Mouse (Mus musculus) embryonic facial prominence, embryonic 15.5 days (tissue): ENCODE measurements around the gene Mthfr. TPM values are rescaled to one million over a fixed set of nuclear protein-coding genes. Genes with fewer than 3 reads are reported as not detected.

ENCODE experiments used
- ATAC-seq: fragments of 200-750 bp; cut with Nextera tagmentation; 2 replicates; pipeline ENCODE4 v1.8.0; 2017; ENCODE audit warnings: low read depth, moderate TSS enrichment; ENCODE audit not compliant: insufficient number of reproducible peaks, low FRiP score, low TSS enrichment
- H3K27ac ChIP-seq: fragments of 300-500 bp; sonication (generic); replicated peaks from 2 replicates; pipeline ENCODE4 v1.5.1; 2015; ENCODE audit warnings: mild to moderate bottlenecking, inconsistent platforms
- H3K27me3 ChIP-seq: fragments of 300-500 bp; sonication (generic); 2 replicates; pipeline ENCODE4 v1.6.1; 2015; ENCODE audit warnings: inconsistent platforms
- H3K36me3 ChIP-seq: fragments of 300-500 bp; sonication (generic); 2 replicates; pipeline ENCODE4 v1.6.1; 2015; ENCODE audit warnings: mild to moderate bottlenecking, inconsistent platforms
- H3K4me1 ChIP-seq: fragments of 300-500 bp; sonication (generic); 2 replicates; pipeline ENCODE4 v1.6.1; 2015; ENCODE audit warnings: inconsistent platforms
- H3K4me2 ChIP-seq: fragments of 300-500 bp; sonication (generic); replicated peaks from 2 replicates; pipeline ENCODE4 v1.6.1; 2015; ENCODE audit warnings: mild to moderate bottlenecking, inconsistent platforms
- H3K4me3 ChIP-seq: fragments of 300-500 bp; sonication (generic); replicated peaks from 2 replicates; pipeline ENCODE4 v1.5.1; 2015; ENCODE audit warnings: mild to moderate bottlenecking, inconsistent platforms
- H3K9ac ChIP-seq: fragments of 300-500 bp; sonication (generic); 2 replicates; pipeline ENCODE4 v1.6.1; 2015; ENCODE audit warnings: inconsistent platforms
- H3K9me3 ChIP-seq: fragments of 300-500 bp; sonication (generic); replicated peaks from 2 replicates; pipeline ENCODE4 v1.6.1; 2016; ENCODE audit warnings: inconsistent platforms
- WGBS: fragments of 180-500 bp; shearing (Covaris S2); methylation state at CpG from one replicate; pipeline ENCODE4 v1.1.7; 2015; 5-methylcytosine and 5-hydroxymethylcytosine counted together
- polyA plus RNA-seq: library from polyadenylated mRNA; unstranded; fragments of >200 nt; fragmentation: Nextera tagmentation; extraction: Ambion mirVana; gene quantifications from 2 replicates; pipeline ENCODE4 v1.2.1, GENCODE M21; 2015

Mthfr gene
- polyA plus RNA-seq, 1 experiment from 2014 or later, result 24.9 TPM

- H3K27me3 ChIP-seq, result no peaks in the 10 kb centered on the region
- WGBS, result 76% methylated on average over 10 of the region's 10 CpGs
- H3K4me3 ChIP-seq, result no peak overlapping the region
- H3K27ac ChIP-seq, result no peak overlapping the region
- H3K4me1 ChIP-seq, result no peaks in the 10 kb centered on the region
- H3K36me3 ChIP-seq, result peaks cover 94% of the 10 kb centered on the region
- no peak overlapping the region for H3K9ac ChIP-seq
- no peak for ATAC-seq
- no peaks in the 10 kb centered on the region for H3K9me3 ChIP-seq
- no peak overlapping the region for H3K4me2 ChIP-seq
These were observed 23.5 kb upstream of the Mthfr start for GRCm38 (mm10) chr4:148015418-148015817.

- Histone ChIP-seq H3K9ac (no peak overlapping the region), H3K4me2 (no peak overlapping the region), H3K36me3 (peaks cover 91% of the 10 kb centered on the region), H3K27ac (no peak overlapping the region), H3K27me3 (no peaks in the 10 kb centered on the region), H3K4me1 (no peaks in the 10 kb centered on the region), H3K4me3 (no peak overlapping the region), H3K9me3 (no peaks in the 10 kb centered on the region)
- 77% methylated on average over 3 of the region's 3 CpGs for WGBS
- ATAC-seq, result no peak
These were observed 21.9 kb upstream of the Mthfr start for GRCm38 (mm10) chr4:148016981-148017380.

DNA sequence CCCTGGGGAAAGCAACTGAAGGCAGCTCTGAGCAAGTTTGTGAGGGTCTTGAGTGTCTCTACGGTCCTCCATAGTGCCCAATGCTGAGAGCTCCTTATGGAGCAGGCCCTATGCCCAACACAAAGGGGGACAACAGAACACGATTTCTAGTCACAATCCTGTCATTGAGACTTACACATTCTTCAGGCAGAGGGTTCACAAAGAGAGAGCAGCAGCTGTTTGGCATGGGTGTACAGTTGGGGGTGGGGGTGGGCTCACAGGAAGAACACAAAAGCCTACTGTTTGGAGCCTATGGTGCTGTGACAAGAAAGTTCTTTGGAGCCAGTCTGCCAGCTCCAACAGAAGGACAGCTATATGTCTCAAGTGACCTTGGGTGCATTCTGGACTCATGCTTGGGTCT is 20.5 kb upstream of the Mthfr start:
- no peaks in the 10 kb centered on the region for H3K27me3 ChIP-seq
- H3K4me1 ChIP-seq, result no peaks in the 10 kb centered on the region
- no peak for ATAC-seq
- no peak overlapping the region for H3K9ac ChIP-seq
- no peaks in the 10 kb centered on the region for H3K9me3 ChIP-seq
- H3K4me2 ChIP-seq, result no peak overlapping the region
- no peak overlapping the region for H3K4me3 ChIP-seq
- 37% methylated on average over 2 of the region's 2 CpGs for WGBS
- peaks cover 91% of the 10 kb centered on the region for H3K36me3 ChIP-seq
- no peak overlapping the region for H3K27ac ChIP-seq

DNA sequence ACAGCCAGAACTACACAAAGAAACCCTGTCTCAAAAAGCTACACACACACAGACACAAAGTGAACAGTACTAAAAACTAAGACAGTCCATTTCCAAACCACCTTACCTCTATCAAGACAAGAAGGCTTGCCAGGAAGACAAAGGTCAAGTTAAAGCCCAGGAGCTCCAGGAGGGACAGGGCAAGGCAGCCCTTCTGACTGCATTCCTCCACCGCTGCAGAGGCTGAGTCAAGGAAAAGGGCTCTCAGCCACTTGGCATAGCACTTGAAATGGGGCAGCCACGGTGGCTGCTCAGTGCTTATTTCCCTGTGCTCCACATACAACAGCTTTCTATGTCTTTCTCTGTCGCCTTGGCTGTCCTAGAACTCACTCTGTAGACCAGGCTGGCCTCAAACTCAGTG is 14.9 kb upstream of the Mthfr start:
- Histone ChIP-seq H3K27me3 (no peaks in the 10 kb centered on the region), H3K9me3 (no peaks in the 10 kb centered on the region), H3K4me2 (no peak overlapping the region), H3K9ac (no peak overlapping the region), H3K27ac (no peak overlapping the region), H3K4me3 (no peak overlapping the region), H3K36me3 (peaks cover 83% of the 10 kb centered on the region), H3K4me1 (no peaks in the 10 kb centered on the region)
- WGBS, result 88% methylated on average over 3 of the region's 3 CpGs
- ATAC-seq, result no peak

- Histone ChIP-seq H3K4me1 (no peaks in the 10 kb centered on the region), H3K27ac (no peak overlapping the region), H3K9ac (no peak overlapping the region), H3K4me3 (no peak overlapping the region), H3K4me2 (no peak overlapping the region), H3K27me3 (no peaks in the 10 kb centered on the region), H3K36me3 (peaks cover 48% of the 10 kb centered on the region), H3K9me3 (no peaks in the 10 kb centered on the region)
- WGBS, result 89% methylated on average over 7 of the region's 7 CpGs
- no peak for ATAC-seq
These were observed 9.6 kb upstream of the Mthfr start for GRCm38 (mm10) chr4:148029297-148029696.

DNA sequence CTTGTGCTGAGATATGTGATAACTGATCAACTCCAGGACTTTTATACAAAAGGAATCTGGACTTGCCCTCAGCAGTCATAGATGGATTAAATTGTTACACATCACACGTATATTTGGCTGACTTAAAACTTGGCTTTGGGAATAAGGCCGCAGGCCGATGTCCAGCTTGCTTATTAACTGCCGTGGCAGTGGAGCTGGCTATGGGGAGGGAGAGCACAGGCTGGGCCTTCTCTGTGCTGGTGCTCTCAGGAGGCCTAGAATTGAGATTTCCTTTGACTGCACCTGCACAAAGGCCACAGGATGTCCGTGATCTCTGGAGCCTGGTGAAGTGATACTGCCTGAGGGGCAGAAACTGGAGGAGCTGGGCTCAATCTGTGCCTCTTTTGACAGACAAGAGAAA is 8.4 kb upstream of the Mthfr start:
- Histone ChIP-seq H3K27me3 (no peaks in the 10 kb centered on the region), H3K9me3 (no peaks in the 10 kb centered on the region), H3K4me1 (no peaks in the 10 kb centered on the region), H3K27ac (no peak overlapping the region), H3K4me2 (no peak overlapping the region), H3K36me3 (peaks cover 43% of the 10 kb centered on the region), H3K9ac (no peak overlapping the region), H3K4me3 (no peak overlapping the region)
- ATAC-seq, result no peak
- 72% methylated on average over 5 of the region's 5 CpGs for WGBS

- ATAC-seq, result no peak
These were observed 4.9 kb upstream of the Mthfr start for GRCm38 (mm10) chr4:148033858-148034410.

DNA sequence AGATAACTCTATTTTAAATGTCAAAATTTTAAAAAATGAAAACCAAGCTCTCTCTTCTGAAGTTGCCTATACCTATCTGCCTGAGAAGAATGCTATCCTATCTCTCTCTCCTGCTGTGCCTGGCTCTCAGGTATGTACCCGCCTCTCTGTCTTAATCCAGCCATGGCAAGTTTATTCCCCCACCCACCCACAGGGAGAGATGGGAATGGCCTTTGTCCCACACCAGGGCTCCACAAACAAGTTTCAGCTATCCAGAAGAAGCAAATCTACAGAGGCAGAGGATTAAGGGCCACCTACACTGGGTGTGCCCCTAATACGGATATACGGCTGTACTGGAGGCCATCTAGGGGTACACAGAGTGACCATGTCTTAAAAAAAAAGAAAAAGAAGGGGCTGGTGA is 3.4 kb upstream of the Mthfr start:
- H3K4me3 ChIP-seq, result no peak overlapping the region
- peaks cover 20% of the 10 kb centered on the region for H3K4me1 ChIP-seq
- no peak for ATAC-seq
- H3K36me3 ChIP-seq, result peaks cover 11% of the 10 kb centered on the region; the same call in 1 of the 2 replicates
- 87% methylated on average over 3 of the region's 3 CpGs for WGBS
- H3K27ac ChIP-seq, result no peak overlapping the region
- no peak overlapping the region for H3K4me2 ChIP-seq
- no peaks in the 10 kb centered on the region for H3K27me3 ChIP-seq
- no peaks in the 10 kb centered on the region for H3K9me3 ChIP-seq
- no peak overlapping the region for H3K9ac ChIP-seq

More at GRCm38 (mm10) chr4:148033858-148034410, 4.9 kb upstream of the Mthfr start:
- H3K4me2 ChIP-seq, result no peak overlapping the region
- 79% methylated on average over 7 of the region's 7 CpGs for WGBS
- H3K36me3 ChIP-seq, result peaks cover 17% of the 10 kb centered on the region
- H3K9ac ChIP-seq, result no peak overlapping the region
- no peaks in the 10 kb centered on the region for H3K9me3 ChIP-seq
- no peak overlapping the region for H3K4me3 ChIP-seq
- no peak overlapping the region for H3K27ac ChIP-seq
- H3K4me1 ChIP-seq, result peaks cover 6% of the 10 kb centered on the region
- no peaks in the 10 kb centered on the region for H3K27me3 ChIP-seq

DNA sequence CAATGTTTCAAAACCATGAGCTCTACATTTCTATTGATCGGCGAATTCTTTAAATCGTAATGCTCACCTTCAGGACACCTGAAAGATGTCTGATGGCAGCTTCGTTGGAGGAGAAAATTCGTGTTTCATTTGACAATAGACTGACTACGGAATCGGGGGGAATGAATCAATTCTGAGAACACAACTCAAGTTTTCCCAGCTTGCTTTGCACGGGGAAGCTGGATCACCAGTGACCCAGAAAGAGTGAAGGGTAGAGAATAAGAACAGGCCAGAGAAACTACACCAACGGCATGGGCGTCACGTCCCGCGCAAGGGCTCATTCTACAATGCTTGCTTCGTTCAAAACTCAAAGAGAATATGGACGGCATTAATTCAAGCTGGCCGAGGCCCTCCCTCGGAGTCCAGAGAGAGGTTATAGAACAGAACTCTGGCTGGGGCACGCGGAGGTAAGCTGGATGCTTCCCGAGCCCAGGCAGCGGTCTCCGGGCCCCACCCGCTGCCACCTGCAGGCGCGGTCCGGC is 738 bp upstream of the Mthfr start:
- Histone ChIP-seq H3K9me3 (no peaks in the 10 kb centered on the region), H3K9ac (peak overlapping the region; percentile 60), H3K4me1 (peaks cover 45% of the 10 kb centered on the region), H3K4me2 (peak overlapping the region; percentile 82), H3K36me3 (peaks cover 11% of the 10 kb centered on the region; the same call in 1 of the 2 replicates), H3K27me3 (no peaks in the 10 kb centered on the region), H3K4me3 (peak overlapping the region; percentile 84), H3K27ac (peak overlapping the region; percentile 86)
- 0 out of 2 replicates have a peak, but pooled peaks have one; percentile 0 for ATAC-seq
- WGBS, result 7% methylated on average over 26 of the region's 26 CpGs

- no peak for ATAC-seq
- no peaks in the 10 kb centered on the region for H3K9me3 ChIP-seq
- H3K4me2 ChIP-seq, result peak overlapping the region; percentile 82
- no peaks in the 10 kb centered on the region for H3K27me3 ChIP-seq
- peaks cover 47% of the 10 kb centered on the region for H3K4me1 ChIP-seq
- peak overlapping the region; percentile 88 for H3K27ac ChIP-seq
- peaks cover 17% of the 10 kb centered on the region for H3K36me3 ChIP-seq
- H3K4me3 ChIP-seq, result peak overlapping the region; percentile 84
- WGBS, result 19% methylated on average over 19 of the region's 19 CpGs
- H3K9ac ChIP-seq, result peak overlapping the region; percentile 52
These were observed 564 bp downstream of the Mthfr start for GRCm38 (mm10) chr4:148039254-148040028.

DNA sequence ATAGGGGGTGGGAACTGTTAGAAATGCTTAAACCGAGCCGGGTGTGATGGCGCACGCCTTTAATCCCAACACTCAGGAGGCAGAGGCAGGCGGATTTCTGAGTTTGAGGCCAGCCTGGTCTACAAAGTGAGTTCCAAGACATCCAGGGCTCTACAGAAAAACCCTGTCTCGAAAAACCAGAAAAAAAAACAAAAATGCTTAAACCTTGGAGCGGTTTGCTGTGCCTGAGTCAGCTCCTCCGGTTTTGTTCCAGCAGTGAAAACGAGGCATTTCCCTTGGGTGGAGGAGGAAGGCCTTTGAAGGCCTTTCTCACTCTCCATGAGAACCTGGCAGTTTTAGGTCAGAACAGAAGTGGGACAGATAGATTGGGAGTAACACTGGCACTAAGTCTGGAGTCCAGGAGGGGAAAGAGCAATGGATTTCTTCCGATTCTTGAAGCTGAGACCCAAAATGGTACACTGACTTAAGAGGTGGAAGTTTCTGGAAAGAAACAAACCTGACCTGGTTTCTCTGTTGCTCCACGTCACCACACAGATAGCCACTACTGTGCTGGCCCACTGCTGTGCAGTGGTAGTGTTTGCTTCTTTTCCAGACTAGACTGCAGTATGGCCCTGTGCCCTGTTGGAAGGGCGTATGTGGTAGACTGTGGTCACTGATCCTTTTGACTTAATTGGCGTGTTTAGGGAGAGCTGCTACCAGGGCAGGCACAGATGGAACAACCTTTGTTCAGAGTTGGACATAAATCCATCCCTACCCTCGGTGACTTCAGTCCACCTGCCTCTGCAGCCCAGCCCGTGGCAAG is 1.4 kb downstream of the Mthfr start:
- ATAC-seq, result no peak
- H3K4me3 ChIP-seq, result peak overlapping the region; percentile 84
- no peaks in the 10 kb centered on the region for H3K9me3 ChIP-seq
- H3K27me3 ChIP-seq, result no peaks in the 10 kb centered on the region
- peaks cover 47% of the 10 kb centered on the region for H3K4me1 ChIP-seq
- peaks cover 20% of the 10 kb centered on the region for H3K36me3 ChIP-seq
- H3K4me2 ChIP-seq, result peak overlapping the region; percentile 82
- H3K27ac ChIP-seq, result peak overlapping the region; percentile 88
- H3K9ac ChIP-seq, result no peak overlapping the region
- 62% methylated on average over 15 of the region's 15 CpGs for WGBS
